Mouse (Mus musculus) frontal cortex, adult 2 months (tissue): ENCODE measurements at regions not wholly inside any gene's neighbourhood (a gene's known extent, or its start where the extent isn't known, plus 50 kb on each side); places are given as distances from the start of the nearest gene placed in this dataset.
"Not testable (repeated sequence)": the region's sequence is repeated elsewhere in the genome, so short reads cannot be mapped to it uniquely, and the experiment has no call there.

Experiments
- DNase-seq, 2 experiments: peaks; one replicate each; pipeline ENCODE4 v3.0.0; 2022; ENCODE audit warnings: low spot score in 1 of 2; ENCODE audit errors: extremely low spot score in 1 of 2

- no peak for DNase-seq
These were observed 1645.9 kb upstream of the Cdh9 start for GRCm38 (mm10) chr15:15082577-15083128.

GRCm38 (mm10) chr15:15088696-15089095 is 1639.9 kb upstream of the Cdh9 start:
- not testable (repeated sequence) for DNase-seq

GRCm38 (mm10) chr15:15089783-15090182 is 1638.8 kb upstream of the Cdh9 start:
- DNase-seq, result peak in 1 of 2 experiments; percentile 15

GRCm38 (mm10) chr15:15091531-15092290 is 1636.8 kb upstream of the Cdh9 start:
- no peak for DNase-seq

- no peak for DNase-seq
These were observed 1631.2 kb upstream of the Cdh9 start for GRCm38 (mm10) chr15:15097391-15097790.

- no peak for DNase-seq
These were observed 1626.4 kb upstream of the Cdh9 start for GRCm38 (mm10) chr15:15102185-15102584.

- DNase-seq, result no peak
These were observed 1608.4 kb upstream of the Cdh9 start for GRCm38 (mm10) chr15:15120109-15120508.

- DNase-seq, result no peak
These were observed 1579.8 kb upstream of the Cdh9 start for GRCm38 (mm10) chr15:15148791-15149190.

- no peak for DNase-seq
These were observed 1573.1 kb upstream of the Cdh9 start for GRCm38 (mm10) chr15:15155422-15155821.

- no peak for DNase-seq
These were observed 1558.2 kb upstream of the Cdh9 start for GRCm38 (mm10) chr15:15170387-15170786.

GRCm38 (mm10) chr15:15220296-15220695 is 1508.3 kb upstream of the Cdh9 start:
- DNase-seq, result peak in 1 of 2 experiments; percentile 11

- peak in 1 of 2 experiments; percentile 10 for DNase-seq
These were observed 1498.6 kb upstream of the Cdh9 start for GRCm38 (mm10) chr15:15229926-15230325.

- DNase-seq, result peak in 1 of 2 experiments; percentile 39
These were observed 1490.2 kb upstream of the Cdh9 start for GRCm38 (mm10) chr15:15238309-15238708.
